Mouse (Mus musculus): ENCODE measurements around the gene Reep6. TPM values are rescaled to one million over a fixed set of nuclear protein-coding genes. Genes with fewer than 3 reads are reported as not detected.
A peak's percentile ranks its signal among the peaks of the same experiment; 100 is the strongest.

Reep6 gene
- polyA plus RNA-seq, 1 experiment from 2014 or later: 5.3 TPM

GRCm38 (mm10) chr10:80298571-80299281 is 31.0 kb upstream of the Reep6 start:
- Histone ChIP-seq H3K27me3 (ENCODE audit: control insufficient read depth, insufficient read depth, low read length) (no peaks in the 10 kb centered on the region), H3K4me2 (ENCODE audit: low read length) (peak overlapping the region; percentile 96), H3K9me3 (ENCODE audit: control insufficient read depth, low read length) (no peaks in the 10 kb centered on the region), H3K36me3 (ENCODE audit: control insufficient read depth, insufficient read depth, low read length) (peaks cover 32% of the 10 kb centered on the region), H3K9ac (replicated peaks; ENCODE audit: low read length) (peak overlapping the region; percentile 99), H3K27ac (replicated peaks; ENCODE audit: low read depth, low read length) (peak overlapping the region; percentile 99), H3K4me1 (ENCODE audit: control insufficient read depth, insufficient read depth, low read length) (peaks cover 58% of the 10 kb centered on the region), H3K4me3 (replicated peaks; ENCODE audit: low read depth, low read length) (peak overlapping the region; percentile 89)
- WGBS: 2% methylated on average over 26 of the region's 26 CpGs
- peak; percentile 96 for DNase-seq
- ATAC-seq (ENCODE audit: low FRiP score, low TSS enrichment): peak; percentile 86

GRCm38 (mm10) chr10:80299301-80299700 is 30.5 kb upstream of the Reep6 start:
- 4% methylated on average over 15 of the region's 15 CpGs for WGBS
- no peak for ATAC-seq (ENCODE audit: low FRiP score, low TSS enrichment)
- peaks cover 60% of the 10 kb centered on the region for H3K4me1 ChIP-seq (ENCODE audit: control insufficient read depth, insufficient read depth, low read length)

GRCm38 (mm10) chr10:80299824-80300223 is 29.9 kb upstream of the Reep6 start:
- DNase-seq: no peak
- H3K36me3 ChIP-seq (ENCODE audit: control insufficient read depth, insufficient read depth, low read length): peaks cover 32% of the 10 kb centered on the region
- peaks cover 65% of the 10 kb centered on the region for H3K4me1 ChIP-seq (ENCODE audit: control insufficient read depth, insufficient read depth, low read length)
- peak overlapping the region; percentile 96 for H3K4me2 ChIP-seq (ENCODE audit: low read length)
- peak overlapping the region; percentile 99 for H3K27ac ChIP-seq (replicated peaks; ENCODE audit: low read depth, low read length)
- 31% methylated on average over 10 of the region's 10 CpGs for WGBS
- H3K4me3 ChIP-seq (replicated peaks; ENCODE audit: low read depth, low read length): peak overlapping the region; percentile 89
- no peaks in the 10 kb centered on the region for H3K27me3 ChIP-seq (ENCODE audit: control insufficient read depth, insufficient read depth, low read length)
- no peaks in the 10 kb centered on the region for H3K9me3 ChIP-seq (ENCODE audit: control insufficient read depth, low read length)
- no peak for ATAC-seq (ENCODE audit: low FRiP score, low TSS enrichment)
- H3K9ac ChIP-seq (replicated peaks; ENCODE audit: low read length): peak overlapping the region; percentile 99

More at GRCm38 (mm10) chr10:80299301-80299700, 30.5 kb upstream of the Reep6 start:
- Histone ChIP-seq H3K27ac (replicated peaks; ENCODE audit: low read depth, low read length) (peak overlapping the region; percentile 99), H3K27me3 (ENCODE audit: control insufficient read depth, insufficient read depth, low read length) (no peaks in the 10 kb centered on the region), H3K4me3 (replicated peaks; ENCODE audit: low read depth, low read length) (peak overlapping the region; percentile 89), H3K4me2 (ENCODE audit: low read length) (peak overlapping the region; percentile 96), H3K9ac (replicated peaks; ENCODE audit: low read length) (peak overlapping the region; percentile 99), H3K36me3 (ENCODE audit: control insufficient read depth, insufficient read depth, low read length) (peaks cover 32% of the 10 kb centered on the region), H3K9me3 (ENCODE audit: control insufficient read depth, low read length) (no peaks in the 10 kb centered on the region)
- DNase-seq: peak; percentile 80

GRCm38 (mm10) chr10:80300672-80301181 is 29.0 kb upstream of the Reep6 start:
- Histone ChIP-seq H3K27me3 (ENCODE audit: control insufficient read depth, insufficient read depth, low read length) (no peaks in the 10 kb centered on the region), H3K9me3 (ENCODE audit: control insufficient read depth, low read length) (no peaks in the 10 kb centered on the region), H3K4me2 (ENCODE audit: low read length) (peak overlapping the region; percentile 96), H3K27ac (replicated peaks; ENCODE audit: low read depth, low read length) (peak overlapping the region; percentile 99), H3K4me3 (replicated peaks; ENCODE audit: low read depth, low read length) (peak overlapping the region; percentile 89), H3K9ac (replicated peaks; ENCODE audit: low read length) (peak overlapping the region; percentile 99), H3K4me1 (ENCODE audit: control insufficient read depth, insufficient read depth, low read length) (peaks cover 60% of the 10 kb centered on the region), H3K36me3 (ENCODE audit: control insufficient read depth, insufficient read depth, low read length) (peaks cover 38% of the 10 kb centered on the region)
- DNase-seq (peak; percentile 93), ATAC-seq (ENCODE audit: low FRiP score, low TSS enrichment) (peak; percentile 80)
- 6% methylated on average over 11 of the region's 11 CpGs for WGBS

GRCm38 (mm10) chr10:80301256-80302081 is 28.3 kb upstream of the Reep6 start:
- no peaks in the 10 kb centered on the region for H3K27me3 ChIP-seq (ENCODE audit: control insufficient read depth, insufficient read depth, low read length)

GRCm38 (mm10) chr10:80302082-80302355 is 27.7 kb upstream of the Reep6 start:
- 48% methylated on average over 5 of the region's 5 CpGs for WGBS
- no peak for ATAC-seq (ENCODE audit: low FRiP score, low TSS enrichment)
- H3K27me3 ChIP-seq (ENCODE audit: control insufficient read depth, insufficient read depth, low read length): no peaks in the 10 kb centered on the region
- peak overlapping the region; percentile 89 for H3K4me3 ChIP-seq (replicated peaks; ENCODE audit: low read depth, low read length)
- H3K9me3 ChIP-seq (ENCODE audit: control insufficient read depth, low read length): no peaks in the 10 kb centered on the region
- H3K27ac ChIP-seq (replicated peaks; ENCODE audit: low read depth, low read length): peak overlapping the region; percentile 99
- DNase-seq: no peak
- H3K4me2 ChIP-seq (ENCODE audit: low read length): peak overlapping the region; percentile 96
- H3K9ac ChIP-seq (replicated peaks; ENCODE audit: low read length): peak overlapping the region; percentile 99
- peaks cover 51% of the 10 kb centered on the region for H3K4me1 ChIP-seq (ENCODE audit: control insufficient read depth, insufficient read depth, low read length)
- H3K36me3 ChIP-seq (ENCODE audit: control insufficient read depth, insufficient read depth, low read length): peaks cover 51% of the 10 kb centered on the region

More at GRCm38 (mm10) chr10:80301256-80302081, 28.3 kb upstream of the Reep6 start:
- H3K9ac ChIP-seq (replicated peaks; ENCODE audit: low read length): peak overlapping the region; percentile 99
- H3K27ac ChIP-seq (replicated peaks; ENCODE audit: low read depth, low read length): peak overlapping the region; percentile 99
- H3K4me1 ChIP-seq (ENCODE audit: control insufficient read depth, insufficient read depth, low read length): peaks cover 57% of the 10 kb centered on the region
- peaks cover 45% of the 10 kb centered on the region for H3K36me3 ChIP-seq (ENCODE audit: control insufficient read depth, insufficient read depth, low read length)
- WGBS: 63% methylated on average over 10 of the region's 10 CpGs
- DNase-seq: no peak
- peak overlapping the region; percentile 89 for H3K4me3 ChIP-seq (replicated peaks; ENCODE audit: low read depth, low read length)
- ATAC-seq (ENCODE audit: low FRiP score, low TSS enrichment): no peak
- H3K4me2 ChIP-seq (ENCODE audit: low read length): peak overlapping the region; percentile 96
- H3K9me3 ChIP-seq (ENCODE audit: control insufficient read depth, low read length): no peaks in the 10 kb centered on the region

GRCm38 (mm10) chr10:80302471-80302881 is 27.3 kb upstream of the Reep6 start:
- peak overlapping the region; percentile 89 for H3K4me3 ChIP-seq (replicated peaks; ENCODE audit: low read depth, low read length)
- no peaks in the 10 kb centered on the region for H3K27me3 ChIP-seq (ENCODE audit: control insufficient read depth, insufficient read depth, low read length)
- H3K9me3 ChIP-seq (ENCODE audit: control insufficient read depth, low read length): no peaks in the 10 kb centered on the region
- peak overlapping the region; percentile 99 for H3K27ac ChIP-seq (replicated peaks; ENCODE audit: low read depth, low read length)
- ATAC-seq (ENCODE audit: low FRiP score, low TSS enrichment) (no peak), DNase-seq (peak; percentile 76)
- H3K4me1 ChIP-seq (ENCODE audit: control insufficient read depth, insufficient read depth, low read length): peaks cover 47% of the 10 kb centered on the region
- peak overlapping the region; percentile 99 for H3K9ac ChIP-seq (replicated peaks; ENCODE audit: low read length)
- peaks cover 55% of the 10 kb centered on the region for H3K36me3 ChIP-seq (ENCODE audit: control insufficient read depth, insufficient read depth, low read length)
- WGBS: 14% methylated on average over 9 of the region's 9 CpGs
- peak overlapping the region; percentile 96 for H3K4me2 ChIP-seq (ENCODE audit: low read length)

GRCm38 (mm10) chr10:80304458-80304857 is 25.3 kb upstream of the Reep6 start:
- WGBS: 51% methylated on average over 12 of the region's 12 CpGs
- H3K36me3 ChIP-seq (ENCODE audit: control insufficient read depth, insufficient read depth, low read length): peaks cover 75% of the 10 kb centered on the region
- no peak for ATAC-seq (ENCODE audit: low FRiP score, low TSS enrichment)
- no peak overlapping the region for H3K27ac ChIP-seq (replicated peaks; ENCODE audit: low read depth, low read length)
- no peak overlapping the region for H3K4me3 ChIP-seq (replicated peaks; ENCODE audit: low read depth, low read length)
- peak overlapping the region; percentile 20; the same call in 1 of the 2 replicates for H3K9ac ChIP-seq (replicated peaks; ENCODE audit: low read length)
- H3K4me1 ChIP-seq (ENCODE audit: control insufficient read depth, insufficient read depth, low read length): peaks cover 35% of the 10 kb centered on the region
- no peak for DNase-seq
- H3K27me3 ChIP-seq (ENCODE audit: control insufficient read depth, insufficient read depth, low read length): no peaks in the 10 kb centered on the region
- no peaks in the 10 kb centered on the region for H3K9me3 ChIP-seq (ENCODE audit: control insufficient read depth, low read length)
- peak overlapping the region; percentile 35 for H3K4me2 ChIP-seq (ENCODE audit: low read length)

Measured in midbrain, embryonic 14.5 days (tissue).